Mouse (Mus musculus) liver, adult 2 months (tissue): ENCODE measurements at regions not wholly inside any gene's neighbourhood (a gene's known extent, or its start where the extent isn't known, plus 50 kb on each side); places are given as distances from the start of the nearest gene placed in this dataset.

Experiments used
- DNase-seq: peaks from one replicate; pipeline ENCODE4 v3.0.0-alpha.2; 2011; ENCODE audit warnings: low read depth, low spot score; ENCODE audit errors: extremely low read depth
- H3K27ac ChIP-seq: fragments of 200-500 bp; replicated peaks from 2 replicates; pipeline ENCODE4 v1.5.1; 2012; ENCODE audit warnings: low read depth, mild to moderate bottlenecking, control low read depth, inconsistent platforms, low read length; ENCODE audit not compliant: insufficient read depth
- H3K27me3 ChIP-seq: fragments of 200-500 bp; 2 replicates; pipeline ENCODE4 v1.6.1; 2012; ENCODE audit warnings: mild to moderate bottlenecking, moderate library complexity, low read length, inconsistent platforms; ENCODE audit not compliant: control insufficient read depth, insufficient read depth
- H3K36me3 ChIP-seq: fragments of 200-500 bp; 2 replicates; pipeline ENCODE4 v1.6.1; 2012; ENCODE audit warnings: low read length, inconsistent platforms; ENCODE audit not compliant: control insufficient read depth, insufficient read depth
- H3K4me1 ChIP-seq: fragments of 200-500 bp; 2 replicates; pipeline ENCODE4 v1.6.1; 2011; ENCODE audit warnings: low read length; ENCODE audit not compliant: control insufficient read depth, insufficient read depth
- H3K4me3 ChIP-seq: fragments of 200-500 bp; 2 replicates; pipeline ENCODE4 v1.5.1; 2011; ENCODE audit warnings: low read depth, mild to moderate bottlenecking, control low read depth, low read length, moderate library complexity; ENCODE audit not compliant: insufficient read depth
- H3K79me2 ChIP-seq: fragments of 200-500 bp; 2 replicates; pipeline ENCODE4 v1.6.1; 2012; ENCODE audit warnings: inconsistent platforms, mild to moderate bottlenecking, low read length, moderate library complexity; ENCODE audit not compliant: control insufficient read depth, insufficient read depth
- H3K9ac ChIP-seq: fragments of 200-500 bp; 2 replicates; pipeline ENCODE4 v1.6.1; 2012; ENCODE audit warnings: low read depth, mild to moderate bottlenecking, control low read depth, inconsistent platforms, low read length
- CTCF ChIP-seq: fragments of 200-500 bp; IDR thresholded peaks from 2 replicates; pipeline ENCODE4 v1.5.1; 2011; ENCODE audit warnings: low read depth, low read length, control low read depth
- POLR2A ChIP-seq: fragments of 200-500 bp; IDR thresholded peaks from 2 replicates; pipeline ENCODE4 v1.6.1; 2011; ENCODE audit warnings: low read length, control low read depth; ENCODE audit not compliant: insufficient read depth; ENCODE audit errors: extremely low read depth
- WGBS: fragments of 180-500 bp; shearing (Covaris S2); methylation state at CpG from one replicate; pipeline ENCODE4 v1.1.7; 2018; 5-methylcytosine and 5-hydroxymethylcytosine counted together

DNA sequence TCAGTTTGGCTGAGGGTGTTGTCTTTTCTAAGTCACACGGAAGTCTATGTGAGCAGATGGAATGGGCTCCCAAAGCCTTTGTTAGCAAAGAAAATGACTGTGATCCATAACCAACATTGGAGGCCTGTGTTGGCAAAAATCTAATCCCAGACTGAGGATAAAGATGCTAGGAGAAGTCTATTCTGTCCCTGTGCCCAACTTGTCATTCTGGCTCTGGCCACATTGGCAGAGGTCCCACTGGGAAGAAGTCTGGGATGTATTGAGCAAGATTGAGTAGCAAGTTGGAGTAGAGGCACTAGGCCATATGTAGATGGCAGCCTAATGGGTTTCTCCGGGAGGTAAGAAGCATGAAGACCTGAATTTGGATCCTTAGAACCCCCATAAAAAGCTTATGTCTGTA is 54.1 kb downstream of the Nog start:
- no peak for DNase-seq
- WGBS = 92% methylated on average over 2 of the region's 2 CpGs
- Histone ChIP-seq H3K4me3 (no peak overlapping the region), H3K36me3 (no peaks in the 10 kb centered on the region), H3K79me2 (no peaks in the 10 kb centered on the region), H3K27me3 (no peaks in the 10 kb centered on the region), H3K27ac (no peak overlapping the region), H3K4me1 (no peaks in the 10 kb centered on the region), H3K9ac (no peak overlapping the region)
- TF ChIP-seq CTCF = no peak
- TF ChIP-seq POLR2A = no peak

DNA sequence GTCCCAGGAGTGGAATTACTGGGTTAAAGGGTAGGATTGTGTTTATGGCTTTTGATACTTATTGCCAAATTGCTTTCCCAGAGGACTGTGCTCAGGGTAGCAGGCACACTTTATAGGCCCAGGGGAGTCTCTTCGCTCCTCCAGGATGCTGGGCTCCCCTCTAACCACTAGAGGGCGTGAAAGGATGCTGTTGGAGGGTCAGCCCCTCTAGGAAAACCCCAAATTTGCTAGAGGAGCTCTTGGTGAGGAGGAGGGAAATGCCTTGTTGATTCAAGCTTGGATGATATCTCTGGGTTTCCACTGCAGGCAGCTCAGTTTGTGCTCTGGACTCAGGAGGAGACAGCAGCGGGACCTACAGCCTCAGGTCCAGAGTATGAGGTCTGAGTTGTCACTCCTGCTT is 58.8 kb downstream of the Nog start:
- H3K36me3 ChIP-seq = no peaks in the 10 kb centered on the region
- H3K27ac ChIP-seq = no peak overlapping the region
- WGBS = 37% methylated on average over 3 of the region's 3 CpGs
- H3K4me3 ChIP-seq = no peak overlapping the region
- H3K4me1 ChIP-seq = no peaks in the 10 kb centered on the region
- no peaks in the 10 kb centered on the region for H3K27me3 ChIP-seq
- no peak for DNase-seq
- TF ChIP-seq POLR2A (no peak), CTCF (0 out of 2 replicates have a peak, but pooled peaks have one; percentile 6)
- H3K79me2 ChIP-seq = no peaks in the 10 kb centered on the region
- H3K9ac ChIP-seq = no peak overlapping the region

- H3K4me3 ChIP-seq = no peak overlapping the region
- H3K36me3 ChIP-seq = no peaks in the 10 kb centered on the region
- 76% methylated on average over 2 of the region's 2 CpGs for WGBS
Observed at GRCm38 (mm10) chr11:89242130-89242529, 60.0 kb downstream of the Nog start.

GRCm38 (mm10) chr11:89239891-89240290 is 62.2 kb downstream of the Nog start:
- TF ChIP-seq POLR2A = no peak
- no peak for TF ChIP-seq CTCF
- no peaks in the 10 kb centered on the region for H3K27me3 ChIP-seq
- no peak overlapping the region for H3K4me3 ChIP-seq
- H3K4me1 ChIP-seq = no peaks in the 10 kb centered on the region
- WGBS = 42% methylated on average over 9 of the region's 9 CpGs
- no peak overlapping the region for H3K27ac ChIP-seq
- DNase-seq = no peak
- no peak overlapping the region for H3K9ac ChIP-seq
- no peaks in the 10 kb centered on the region for H3K79me2 ChIP-seq
- H3K36me3 ChIP-seq = no peaks in the 10 kb centered on the region

More at GRCm38 (mm10) chr11:89242130-89242529, 60.0 kb downstream of the Nog start:
- no peaks in the 10 kb centered on the region for H3K4me1 ChIP-seq
- TF ChIP-seq CTCF (no peak), POLR2A (no peak)
- no peak for DNase-seq
- H3K27ac ChIP-seq = no peak overlapping the region
- H3K9ac ChIP-seq = no peak overlapping the region
- H3K27me3 ChIP-seq = no peaks in the 10 kb centered on the region
- H3K79me2 ChIP-seq = no peaks in the 10 kb centered on the region

DNA sequence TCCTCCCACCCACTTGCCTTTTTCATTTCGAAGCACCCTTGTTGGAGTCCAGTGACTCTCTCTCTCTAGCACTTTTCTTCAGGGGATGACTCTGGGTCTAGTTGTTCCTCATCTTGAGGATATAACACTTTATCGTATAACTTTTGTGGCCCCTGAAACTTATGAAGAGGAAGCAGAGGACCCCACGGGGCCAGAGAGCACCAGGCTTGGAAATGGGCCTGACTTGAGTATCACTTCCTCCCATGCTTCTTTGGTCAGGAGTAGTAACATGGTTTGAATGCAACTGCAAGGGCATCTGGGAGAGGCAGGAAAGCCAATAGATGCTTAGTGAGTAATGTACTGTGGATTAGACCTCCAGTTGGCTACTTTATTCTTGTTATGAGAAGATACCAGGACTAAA is 65.2 kb downstream of the Nog start:
- Histone ChIP-seq H3K27ac (no peak overlapping the region), H3K9ac (no peak overlapping the region), H3K36me3 (no peaks in the 10 kb centered on the region), H3K4me3 (no peak overlapping the region), H3K27me3 (no peaks in the 10 kb centered on the region), H3K4me1 (no peaks in the 10 kb centered on the region), H3K79me2 (no peaks in the 10 kb centered on the region)
- WGBS = 87% methylated on average over 3 of the region's 3 CpGs
- no peak for DNase-seq
- TF ChIP-seq CTCF (no peak), POLR2A (no peak)

DNA sequence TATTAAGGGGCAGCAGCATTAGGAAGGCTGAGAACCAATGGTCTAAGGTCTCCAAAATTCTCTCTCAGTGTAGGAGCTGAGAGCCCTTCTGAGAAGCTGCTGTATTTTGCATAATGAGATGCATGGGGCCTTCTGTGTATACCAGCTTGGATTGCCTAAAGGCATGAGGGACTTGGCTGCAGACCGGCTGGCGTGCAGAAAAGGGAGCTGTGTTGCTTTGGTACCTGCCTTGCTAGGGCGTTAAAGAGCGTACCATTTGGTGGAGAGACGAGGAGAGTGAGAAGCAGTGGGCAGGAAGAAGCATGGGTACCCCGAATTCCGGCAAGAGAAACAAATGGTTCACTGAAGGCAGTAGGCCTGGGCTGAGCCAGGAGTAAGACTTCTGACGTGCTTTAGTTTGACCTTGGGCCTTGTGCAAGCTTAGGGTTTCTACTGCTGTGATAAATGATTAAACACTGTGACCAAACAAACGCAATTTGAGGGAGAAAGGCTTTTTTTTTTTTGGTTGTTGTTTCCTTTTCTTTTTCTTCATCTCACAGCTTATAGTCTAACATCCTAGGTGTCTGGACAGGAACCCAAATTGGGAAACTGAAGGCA is 69.2 kb downstream of the Nog start:
- Histone ChIP-seq H3K27me3 (no peaks in the 10 kb centered on the region), H3K27ac (no peak overlapping the region), H3K4me1 (no peaks in the 10 kb centered on the region), H3K36me3 (no peaks in the 10 kb centered on the region), H3K9ac (no peak overlapping the region), H3K79me2 (no peaks in the 10 kb centered on the region), H3K4me3 (no peak overlapping the region)
- TF ChIP-seq POLR2A (no peak), CTCF (no peak)
- WGBS = 57% methylated on average over 9 of the region's 9 CpGs
- DNase-seq = peak; percentile 66
